Mouse (Mus musculus) midbrain, embryonic 15.5 days (tissue): ENCODE results near the gene Mmrn1. TPM values are rescaled to one million over a fixed set of nuclear protein-coding genes. Genes with fewer than 3 reads are reported as not detected.

Experiments used
- ATAC-seq: fragments of 200-750 bp; cut with Nextera tagmentation; replicated peaks from 2 replicates; pipeline ENCODE4 v1.8.0; 2017; ENCODE audit warnings: moderate TSS enrichment
- H3K27ac ChIP-seq: fragments of 300-500 bp; sonication (generic); 2 replicates; pipeline ENCODE4 v1.5.1; 2015; ENCODE audit warnings: mild to moderate bottlenecking, inconsistent platforms
- H3K27me3 ChIP-seq: fragments of 300-500 bp; sonication (generic); replicated peaks from 2 replicates; pipeline ENCODE4 v1.6.1; 2015; ENCODE audit warnings: inconsistent platforms
- H3K36me3 ChIP-seq: fragments of 300-500 bp; sonication (generic); replicated peaks from 2 replicates; pipeline ENCODE4 v1.6.1; 2015; ENCODE audit warnings: inconsistent platforms
- H3K4me1 ChIP-seq: fragments of 300-500 bp; sonication (generic); 2 replicates; pipeline ENCODE4 v1.6.1; 2015; ENCODE audit warnings: inconsistent platforms
- H3K4me2 ChIP-seq: fragments of 300-500 bp; sonication (generic); 2 replicates; pipeline ENCODE4 v1.6.1; 2015; ENCODE audit warnings: inconsistent platforms, mild to moderate bottlenecking, moderate library complexity
- H3K4me3 ChIP-seq: fragments of 300-500 bp; sonication (generic); 2 replicates; pipeline ENCODE4 v1.5.1; 2015; ENCODE audit warnings: mild to moderate bottlenecking, inconsistent platforms
- H3K9ac ChIP-seq: fragments of 300-500 bp; sonication (generic); 2 replicates; pipeline ENCODE4 v1.6.1; 2015; ENCODE audit warnings: mild to moderate bottlenecking, inconsistent platforms
- H3K9me3 ChIP-seq: fragments of 300-500 bp; sonication (generic); 2 replicates; pipeline ENCODE4 v1.6.1; 2016; ENCODE audit warnings: inconsistent platforms
- WGBS: fragments of 180-500 bp; shearing (Covaris S2); methylation state at CpG from one replicate; pipeline ENCODE4 v1.1.7; 2015; ENCODE audit warnings: mixed read lengths; 5-methylcytosine and 5-hydroxymethylcytosine counted together
- polyA plus RNA-seq: library from polyadenylated mRNA; unstranded; fragments of >200 nt; fragmentation: Nextera tagmentation; extraction: Ambion mirVana; gene quantifications from 2 replicates; pipeline ENCODE4 v1.2.1, GENCODE M21; 2015

The Mmrn1 gene
- polyA plus RNA-seq, 1 experiment from 2014 or later = 1.9 TPM

- H3K9ac ChIP-seq = no peak overlapping the region
- no peak for ATAC-seq
- no peaks in the 10 kb centered on the region for H3K36me3 ChIP-seq
- no peak overlapping the region for H3K4me3 ChIP-seq
- 64% methylated on average over 1 of the region's 1 CpGs for WGBS
- no peaks in the 10 kb centered on the region for H3K9me3 ChIP-seq
- no peak overlapping the region for H3K4me2 ChIP-seq
- H3K27me3 ChIP-seq = no peaks in the 10 kb centered on the region
- H3K27ac ChIP-seq = no peak overlapping the region
- peaks cover 2% of the 10 kb centered on the region; the same call in 1 of the 2 replicates for H3K4me1 ChIP-seq
Measured at GRCm38 (mm10) chr6:60963726-60964125, 39.0 kb downstream of the Mmrn1 start.

- Histone ChIP-seq H3K9me3 (no peaks in the 10 kb centered on the region), H3K27me3 (no peaks in the 10 kb centered on the region), H3K4me1 (peaks cover under 1% of the 10 kb centered on the region; the same call in 1 of the 2 replicates), H3K27ac (no peak overlapping the region), H3K4me3 (no peak overlapping the region), H3K9ac (no peak overlapping the region), H3K36me3 (no peaks in the 10 kb centered on the region), H3K4me2 (no peak overlapping the region)
- 88% methylated on average over 4 of the region's 4 CpGs for WGBS
- no peak for ATAC-seq
Measured at GRCm38 (mm10) chr6:60966931-60967330, 42.2 kb downstream of the Mmrn1 start.

GRCm38 (mm10) chr6:60969407-60969806 is 44.6 kb downstream of the Mmrn1 start:
- 0 out of 2 replicates have a peak, but pooled peaks have one; percentile 52 for ATAC-seq
- H3K27me3 ChIP-seq = no peaks in the 10 kb centered on the region
- no peak overlapping the region for H3K4me2 ChIP-seq
- H3K27ac ChIP-seq = no peak overlapping the region
- WGBS = 69% methylated on average over 6 of the region's 6 CpGs
- H3K4me3 ChIP-seq = no peak overlapping the region
- no peaks in the 10 kb centered on the region for H3K36me3 ChIP-seq
- H3K9me3 ChIP-seq = no peaks in the 10 kb centered on the region
- H3K9ac ChIP-seq = no peak overlapping the region
- H3K4me1 ChIP-seq = no peaks in the 10 kb centered on the region

GRCm38 (mm10) chr6:60970811-60971210 is 46.0 kb downstream of the Mmrn1 start:
- Histone ChIP-seq H3K9ac (no peak overlapping the region), H3K4me1 (no peaks in the 10 kb centered on the region), H3K4me2 (no peak overlapping the region), H3K36me3 (no peaks in the 10 kb centered on the region), H3K9me3 (no peaks in the 10 kb centered on the region), H3K27me3 (no peaks in the 10 kb centered on the region), H3K4me3 (no peak overlapping the region), H3K27ac (no peak overlapping the region)
- WGBS = 86% methylated on average over 2 of the region's 2 CpGs
- no peak for ATAC-seq

GRCm38 (mm10) chr6:60978610-60979009 is 53.8 kb downstream of the Mmrn1 start:
- no peaks in the 10 kb centered on the region for H3K27me3 ChIP-seq

GRCm38 (mm10) chr6:60979039-60979438 is 54.3 kb downstream of the Mmrn1 start:
- H3K9me3 ChIP-seq = no peaks in the 10 kb centered on the region
- WGBS = 91% methylated on average over 2 of the region's 2 CpGs
- ATAC-seq = no peak
- no peaks in the 10 kb centered on the region for H3K27me3 ChIP-seq
- no peaks in the 10 kb centered on the region for H3K4me1 ChIP-seq
- no peaks in the 10 kb centered on the region for H3K36me3 ChIP-seq
- no peak overlapping the region for H3K27ac ChIP-seq
- no peak overlapping the region for H3K4me2 ChIP-seq
- H3K4me3 ChIP-seq = no peak overlapping the region
- no peak overlapping the region for H3K9ac ChIP-seq

More at GRCm38 (mm10) chr6:60978610-60979009, 53.8 kb downstream of the Mmrn1 start:
- H3K9me3 ChIP-seq = no peaks in the 10 kb centered on the region
- H3K36me3 ChIP-seq = no peaks in the 10 kb centered on the region
- 78% methylated on average over 1 of the region's 1 CpGs for WGBS
- H3K4me3 ChIP-seq = no peak overlapping the region
- ATAC-seq = no peak
- no peak overlapping the region for H3K9ac ChIP-seq
- H3K4me2 ChIP-seq = no peak overlapping the region
- H3K4me1 ChIP-seq = no peaks in the 10 kb centered on the region
- no peak overlapping the region for H3K27ac ChIP-seq

GRCm38 (mm10) chr6:60984360-60984759 is 59.6 kb downstream of the Mmrn1 start:
- no peaks in the 10 kb centered on the region for H3K27me3 ChIP-seq
- 50% methylated on average over 1 of the region's 1 CpGs for WGBS
- ATAC-seq = no peak
- no peaks in the 10 kb centered on the region for H3K36me3 ChIP-seq
- H3K9me3 ChIP-seq = no peaks in the 10 kb centered on the region
- no peak overlapping the region for H3K4me2 ChIP-seq
- no peak overlapping the region for H3K9ac ChIP-seq
- no peak overlapping the region for H3K4me3 ChIP-seq
- H3K27ac ChIP-seq = no peak overlapping the region
- H3K4me1 ChIP-seq = no peaks in the 10 kb centered on the region

- Histone ChIP-seq H3K36me3 (no peaks in the 10 kb centered on the region), H3K27ac (no peak overlapping the region), H3K4me2 (no peak overlapping the region), H3K9ac (no peak overlapping the region), H3K9me3 (no peaks in the 10 kb centered on the region), H3K27me3 (no peaks in the 10 kb centered on the region), H3K4me1 (no peaks in the 10 kb centered on the region), H3K4me3 (no peak overlapping the region)
- 39% methylated on average over 2 of the region's 2 CpGs for WGBS
- 0 out of 2 replicates have a peak, but pooled peaks have one; percentile 30 for ATAC-seq
Measured at GRCm38 (mm10) chr6:60985919-60986318, 61.1 kb downstream of the Mmrn1 start.

GRCm38 (mm10) chr6:60986914-60987313 is 62.1 kb downstream of the Mmrn1 start:
- H3K9me3 ChIP-seq = no peaks in the 10 kb centered on the region
- no peaks in the 10 kb centered on the region for H3K4me1 ChIP-seq
- H3K4me3 ChIP-seq = no peak overlapping the region
- no peaks in the 10 kb centered on the region for H3K27me3 ChIP-seq
- no peak overlapping the region for H3K27ac ChIP-seq
- H3K36me3 ChIP-seq = no peaks in the 10 kb centered on the region
- WGBS = 88% methylated on average over 11 of the region's 11 CpGs
- ATAC-seq = no peak
- H3K9ac ChIP-seq = no peak overlapping the region
- H3K4me2 ChIP-seq = no peak overlapping the region

GRCm38 (mm10) chr6:60987804-60988203 is 63.0 kb downstream of the Mmrn1 start:
- ATAC-seq = no peak
- H3K9ac ChIP-seq = no peak overlapping the region
- 85% methylated on average over 3 of the region's 3 CpGs for WGBS
- H3K4me2 ChIP-seq = no peak overlapping the region
- H3K27ac ChIP-seq = no peak overlapping the region
- H3K9me3 ChIP-seq = no peaks in the 10 kb centered on the region
- H3K27me3 ChIP-seq = no peaks in the 10 kb centered on the region
- no peaks in the 10 kb centered on the region for H3K4me1 ChIP-seq
- no peak overlapping the region for H3K4me3 ChIP-seq
- H3K36me3 ChIP-seq = no peaks in the 10 kb centered on the region

GRCm38 (mm10) chr6:60992366-60992765 is 67.6 kb downstream of the Mmrn1 start:
- Histone ChIP-seq H3K4me1 (peaks cover 11% of the 10 kb centered on the region; the same call in 1 of the 2 replicates), H3K4me2 (no peak overlapping the region), H3K36me3 (no peaks in the 10 kb centered on the region), H3K9me3 (no peaks in the 10 kb centered on the region), H3K4me3 (no peak overlapping the region), H3K27me3 (no peaks in the 10 kb centered on the region), H3K27ac (no peak overlapping the region), H3K9ac (no peak overlapping the region)
- no peak for ATAC-seq
- 94% methylated on average over 1 of the region's 1 CpGs for WGBS

- H3K27ac ChIP-seq = no peak overlapping the region
- H3K36me3 ChIP-seq = no peaks in the 10 kb centered on the region
- no peak overlapping the region for H3K9ac ChIP-seq
- ATAC-seq = no peak
- H3K4me2 ChIP-seq = no peak overlapping the region
- no peak overlapping the region for H3K4me3 ChIP-seq
- peaks cover 11% of the 10 kb centered on the region; the same call in 1 of the 2 replicates for H3K4me1 ChIP-seq
- WGBS = 77% methylated on average over 4 of the region's 4 CpGs
- H3K9me3 ChIP-seq = no peaks in the 10 kb centered on the region
- H3K27me3 ChIP-seq = no peaks in the 10 kb centered on the region
Measured at GRCm38 (mm10) chr6:60993386-60994108, 68.8 kb downstream of the Mmrn1 start.

- H3K27ac ChIP-seq = no peak overlapping the region
- H3K36me3 ChIP-seq = no peaks in the 10 kb centered on the region
- H3K4me3 ChIP-seq = no peak overlapping the region
- H3K9me3 ChIP-seq = no peaks in the 10 kb centered on the region
- H3K4me2 ChIP-seq = peak overlapping the region; percentile 16
- no peak overlapping the region for H3K9ac ChIP-seq
- WGBS = 9% methylated on average over 6 of the region's 6 CpGs
- H3K4me1 ChIP-seq = peaks cover 11% of the 10 kb centered on the region; the same call in 1 of the 2 replicates
- H3K27me3 ChIP-seq = no peaks in the 10 kb centered on the region
- peak; percentile 42; the same call in 1 of the 2 replicates for ATAC-seq
Measured at GRCm38 (mm10) chr6:60994114-60994513, 69.3 kb downstream of the Mmrn1 start.
